Mouse (Mus musculus) urinary bladder, adult 18-20 months (tissue): ENCODE data around the gene Tmprss9.
A peak's percentile ranks its signal among the peaks of the same experiment; 100 is the strongest.

Experiments
- DNase-seq, 2 experiments: peaks; one replicate each; pipeline ENCODE4 v3.0.0; 2022; ENCODE audit warnings: low spot score in 2 of 2, mixed read lengths in 2 of 2

Gene Tmprss9

DNA sequence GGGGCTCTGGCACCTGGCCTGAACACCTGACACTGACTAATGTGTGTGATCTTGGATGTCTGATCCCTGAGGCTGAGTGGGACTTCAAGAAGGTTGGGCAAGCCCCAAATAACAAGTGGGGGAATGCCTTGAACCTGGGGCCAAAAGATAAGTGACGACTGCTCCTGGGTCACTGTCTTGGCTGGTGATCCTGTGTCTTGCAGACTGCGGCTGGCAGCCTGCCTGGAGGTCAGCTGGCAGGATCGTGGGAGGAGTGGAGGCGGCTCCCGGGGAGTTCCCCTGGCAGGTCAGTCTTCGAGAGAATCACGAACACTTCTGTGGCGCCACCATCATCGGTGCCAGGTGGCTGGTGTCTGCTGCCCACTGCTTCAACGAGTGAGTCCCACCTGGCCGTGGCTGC is 15.5 kb downstream of the Tmprss9 start:
- no peak for DNase-seq

DNA sequence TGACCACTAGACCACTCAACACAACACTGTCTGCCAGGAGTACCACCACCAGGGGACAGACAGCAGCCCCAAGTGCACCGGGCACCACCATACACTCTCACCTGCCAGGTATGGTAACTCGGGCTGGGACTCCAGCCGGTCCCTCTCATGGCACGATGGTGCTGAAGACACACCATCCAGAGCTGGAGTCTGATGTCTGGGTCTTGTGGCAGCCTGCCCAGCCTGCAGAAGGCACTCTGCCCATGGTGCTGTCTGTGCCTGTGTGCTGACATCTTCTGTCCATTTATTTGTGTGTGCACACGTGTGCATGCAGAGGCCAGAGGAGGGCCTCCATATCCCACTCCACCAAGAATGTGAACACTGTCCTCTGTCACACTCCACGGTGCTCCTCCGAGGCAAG is 23.5 kb downstream of the Tmprss9 start:
- no peak for DNase-seq

DNA sequence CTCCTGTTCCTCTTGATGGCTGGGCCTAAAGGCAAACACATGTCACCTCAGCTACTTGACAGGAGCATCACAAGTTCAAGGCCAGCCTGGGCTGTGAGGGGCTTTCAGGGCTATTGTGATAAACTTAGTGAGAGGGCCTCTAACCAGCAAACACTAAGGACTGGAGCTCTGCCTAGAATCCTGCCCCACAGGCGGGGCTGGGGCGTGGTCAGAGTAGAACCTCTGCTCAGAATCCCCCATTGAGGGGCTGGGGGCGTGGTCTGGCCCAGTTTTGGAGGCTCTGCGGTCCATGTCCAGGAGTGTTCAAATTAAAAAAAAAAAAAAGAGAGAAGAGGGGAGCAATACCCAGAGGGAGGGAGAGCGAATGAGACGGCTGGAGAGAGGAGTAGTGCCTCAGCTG is 24.0 kb downstream of the Tmprss9 start:
- DNase-seq: no peak

DNA sequence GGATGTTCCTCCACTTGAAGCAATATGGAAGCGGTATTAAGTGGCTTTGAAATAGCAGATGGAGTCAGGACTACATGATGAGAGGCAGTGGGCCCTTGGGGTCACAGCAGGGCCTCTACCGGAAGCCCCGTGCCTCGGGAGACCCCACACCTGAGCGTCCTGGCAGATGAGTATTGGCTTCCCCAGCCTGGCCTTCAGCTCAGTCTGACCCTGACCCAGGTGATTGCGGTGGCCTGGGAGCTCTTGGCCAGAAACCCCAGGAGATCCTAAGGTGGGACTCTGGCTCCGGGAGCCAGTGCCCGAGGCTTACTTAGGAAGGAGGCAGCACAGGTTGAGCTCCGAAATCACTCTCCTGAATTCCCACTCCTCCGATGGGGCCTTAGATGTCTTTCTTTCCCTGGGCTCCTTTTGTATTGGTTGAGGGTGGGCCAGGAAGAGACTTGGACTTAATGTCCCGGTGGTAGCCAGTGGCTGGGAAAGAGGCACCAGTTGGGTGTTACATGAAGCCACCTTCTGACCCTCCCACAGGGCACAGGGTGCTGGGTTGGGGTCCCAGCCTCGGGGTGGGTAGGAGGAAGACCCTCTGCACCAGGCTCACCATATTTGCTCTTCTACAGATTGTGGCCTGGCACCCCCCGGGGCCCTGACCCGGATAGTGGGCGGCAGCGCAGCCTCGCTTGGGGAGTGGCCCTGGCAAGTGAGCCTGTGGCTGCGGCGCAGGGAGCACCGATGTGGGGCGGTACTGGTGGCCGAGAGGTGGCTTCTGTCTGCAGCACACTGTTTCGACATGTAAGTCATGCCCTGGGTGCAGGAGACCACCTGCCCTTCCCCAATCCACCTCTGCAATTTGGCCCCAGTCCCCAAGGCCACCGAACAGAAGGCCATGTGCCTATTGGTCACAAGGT is 25.2 kb downstream of the Tmprss9 start:
- no peak for DNase-seq

- DNase-seq: no peak
Measured at GRCm38 (mm10) chr10:80897861-80898510, 26.3 kb downstream of the Tmprss9 start.

DNA sequence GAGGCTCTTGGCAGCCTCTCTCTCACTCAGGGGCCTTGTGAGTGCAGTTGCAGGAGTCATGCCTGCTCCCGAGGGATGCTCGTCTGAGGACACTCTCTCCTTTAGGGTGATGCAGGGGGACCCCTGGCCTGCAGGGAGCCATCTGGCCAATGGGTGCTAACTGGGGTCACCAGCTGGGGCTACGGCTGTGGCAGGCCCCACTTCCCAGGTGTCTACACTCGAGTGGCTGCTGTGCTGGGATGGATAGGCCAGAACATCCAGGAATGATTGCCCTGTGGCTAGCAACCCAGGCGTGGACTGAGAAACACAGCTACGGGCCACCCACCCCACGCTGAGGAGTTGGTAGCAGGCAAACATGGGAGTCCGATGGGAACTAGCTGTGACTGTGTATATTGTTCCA is 27.4 kb downstream of the Tmprss9 start:
- no peak for DNase-seq

DNA sequence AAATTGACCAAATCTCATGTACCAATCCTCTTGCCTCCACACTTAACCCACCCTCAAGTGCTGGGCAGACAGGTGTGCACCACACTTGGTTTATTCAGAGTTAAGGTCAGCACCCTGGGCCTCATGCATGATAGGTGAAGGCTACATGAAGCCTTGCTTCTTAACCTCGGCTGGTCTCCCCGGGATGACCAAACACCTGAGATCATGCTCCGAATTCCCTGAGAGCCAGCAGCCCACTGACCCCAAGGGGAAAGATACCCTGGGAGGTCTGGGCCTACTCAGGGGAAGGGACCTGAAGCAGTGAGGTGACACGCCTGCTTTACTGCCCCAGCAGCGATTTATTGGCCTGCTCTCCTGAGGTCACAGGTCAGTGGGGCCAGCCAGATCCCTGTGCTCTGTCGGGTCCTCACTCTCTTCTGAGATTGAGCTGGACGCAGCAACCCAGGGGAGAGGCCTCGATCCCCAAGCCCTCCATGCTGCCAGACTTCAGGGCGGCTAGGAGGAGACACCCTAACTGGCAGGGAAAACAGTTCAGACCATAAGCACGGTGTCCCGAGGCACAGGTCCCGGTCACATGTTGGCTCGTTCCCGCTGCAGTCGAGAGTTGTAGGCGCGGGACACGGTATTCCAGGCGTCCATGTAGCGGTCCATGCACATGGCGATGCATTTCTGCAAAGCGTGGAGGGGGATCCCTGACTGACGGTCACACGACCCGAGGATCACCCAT is 28.1 kb downstream of the Tmprss9 start:
- no peak for DNase-seq

DNA sequence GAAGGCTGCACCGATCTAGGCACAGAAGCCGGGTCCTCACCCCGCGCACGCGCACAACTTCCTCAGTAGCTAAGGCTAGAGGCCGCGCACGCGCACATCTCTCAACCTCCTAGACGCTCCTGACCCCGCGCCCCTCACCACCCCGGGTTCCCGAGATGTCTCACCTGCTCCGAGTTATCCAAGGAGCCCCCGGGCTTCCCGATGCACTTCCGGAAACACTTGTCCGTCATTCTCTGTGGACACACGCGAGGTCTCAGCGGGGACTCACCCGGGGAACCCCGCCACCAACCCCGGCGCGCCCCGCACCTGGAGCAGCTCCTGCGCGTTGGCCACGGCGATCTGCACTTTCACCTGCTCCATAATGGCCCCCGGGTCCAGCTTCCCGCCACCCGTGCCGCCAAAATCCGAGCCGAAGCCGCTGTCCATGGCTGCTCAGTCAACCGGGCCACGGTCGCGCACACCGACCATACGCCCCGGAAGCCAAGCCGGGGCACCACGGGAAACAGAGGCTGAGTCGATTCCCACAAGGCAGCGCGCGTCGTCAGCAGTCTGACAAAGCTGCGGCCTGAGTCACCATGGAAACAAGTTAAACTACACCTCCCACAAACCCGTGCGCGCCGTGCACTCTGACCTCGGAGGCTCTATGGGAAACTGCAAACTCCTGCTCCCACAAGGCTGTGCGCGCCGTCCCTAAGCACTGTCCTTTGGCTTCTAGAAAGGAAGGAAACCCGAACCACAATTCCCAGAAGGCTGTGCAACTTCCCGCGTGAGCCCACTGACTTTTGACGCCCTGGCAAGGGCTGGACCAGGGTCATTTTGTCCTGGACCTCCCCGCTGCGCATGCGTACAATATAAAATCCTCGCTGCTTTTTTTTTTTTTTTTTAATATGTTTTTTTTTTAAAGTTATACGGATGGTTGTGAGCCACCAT is 28.9 kb downstream of the Tmprss9 start, which contains the start of gene Timm13:
TSS of gene Timm13 (minus strand) at position 652 of the 930 bp plus-strand sequence.
- peak; percentile 84 to 98 for DNase-seq

DNA sequence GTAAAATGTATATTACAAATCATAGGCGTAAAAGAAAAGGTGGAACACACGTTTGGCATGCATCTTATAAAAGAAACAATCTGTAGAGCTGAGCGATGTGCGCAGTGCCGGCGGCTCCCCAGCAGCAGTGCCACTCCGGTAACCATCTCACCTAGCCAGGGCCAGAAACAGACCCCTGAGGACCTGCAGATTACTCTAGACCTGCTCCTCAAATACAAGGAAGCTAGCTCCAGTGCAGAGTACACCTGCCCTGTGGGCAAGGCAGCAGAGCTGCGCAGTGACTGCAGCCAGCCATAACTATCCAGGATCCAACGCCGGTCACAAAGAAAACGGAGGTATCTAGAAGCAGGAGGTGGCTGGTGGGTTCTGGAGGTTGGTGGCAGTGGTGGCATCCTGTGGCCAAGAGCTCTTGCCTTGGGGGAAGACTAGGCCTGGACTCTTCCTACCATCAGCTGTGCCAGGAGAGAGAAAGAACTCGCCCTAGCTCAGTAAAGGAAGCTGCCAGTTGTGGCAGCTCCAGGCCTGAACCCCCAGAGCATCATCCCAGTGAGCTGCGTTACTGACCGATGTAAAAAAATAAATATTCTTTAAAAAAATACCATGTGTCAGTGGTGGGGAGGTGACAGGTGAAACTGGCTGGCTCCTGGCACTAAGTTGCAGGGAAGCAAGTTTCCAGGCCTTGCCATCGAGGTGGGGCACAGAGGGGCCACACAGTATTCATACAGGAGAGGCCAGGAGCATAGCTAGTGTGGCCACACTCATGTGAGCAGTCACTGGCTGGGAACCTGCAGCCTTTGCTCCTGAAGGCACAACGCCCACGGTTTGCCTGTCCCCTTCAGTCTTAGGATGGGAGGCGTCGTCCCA is 30.0 kb downstream of the Tmprss9 start:
- DNase-seq: no peak

DNA sequence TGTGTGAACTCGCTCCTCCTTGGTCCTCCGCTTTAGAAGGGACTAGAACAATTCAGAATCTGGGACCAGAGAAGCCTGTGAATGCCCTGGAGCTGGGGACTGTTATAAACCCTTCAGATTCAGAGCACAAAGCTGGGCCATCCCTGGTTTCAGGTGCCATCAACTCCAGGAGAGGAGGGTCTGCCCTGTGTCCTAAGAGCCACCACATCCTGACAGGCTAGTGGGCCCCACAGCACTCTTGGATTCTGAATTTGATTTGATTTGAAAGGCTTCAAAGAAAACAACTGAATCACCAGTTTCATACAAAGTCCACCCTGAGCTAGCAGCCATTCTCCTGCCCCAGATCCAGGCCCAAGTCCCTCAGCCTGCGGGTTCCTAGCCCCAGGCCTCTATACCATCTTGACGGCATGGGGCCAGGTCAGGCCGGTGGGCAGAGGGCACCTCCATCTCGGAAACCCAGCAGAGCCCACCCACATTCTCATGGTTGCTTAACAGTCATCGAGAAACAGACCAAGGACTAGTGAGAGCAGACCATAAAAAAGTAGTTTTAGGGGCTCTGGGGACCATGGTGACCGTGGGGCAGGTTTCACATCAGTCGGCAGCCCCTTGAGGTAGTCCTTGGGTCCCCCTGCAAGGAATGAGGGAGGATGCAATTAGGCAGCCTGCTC is 30.8 kb downstream of the Tmprss9 start:
- no peak for DNase-seq

- no peak for DNase-seq
Measured at GRCm38 (mm10) chr10:80903282-80903681, 31.6 kb downstream of the Tmprss9 start.

DNA sequence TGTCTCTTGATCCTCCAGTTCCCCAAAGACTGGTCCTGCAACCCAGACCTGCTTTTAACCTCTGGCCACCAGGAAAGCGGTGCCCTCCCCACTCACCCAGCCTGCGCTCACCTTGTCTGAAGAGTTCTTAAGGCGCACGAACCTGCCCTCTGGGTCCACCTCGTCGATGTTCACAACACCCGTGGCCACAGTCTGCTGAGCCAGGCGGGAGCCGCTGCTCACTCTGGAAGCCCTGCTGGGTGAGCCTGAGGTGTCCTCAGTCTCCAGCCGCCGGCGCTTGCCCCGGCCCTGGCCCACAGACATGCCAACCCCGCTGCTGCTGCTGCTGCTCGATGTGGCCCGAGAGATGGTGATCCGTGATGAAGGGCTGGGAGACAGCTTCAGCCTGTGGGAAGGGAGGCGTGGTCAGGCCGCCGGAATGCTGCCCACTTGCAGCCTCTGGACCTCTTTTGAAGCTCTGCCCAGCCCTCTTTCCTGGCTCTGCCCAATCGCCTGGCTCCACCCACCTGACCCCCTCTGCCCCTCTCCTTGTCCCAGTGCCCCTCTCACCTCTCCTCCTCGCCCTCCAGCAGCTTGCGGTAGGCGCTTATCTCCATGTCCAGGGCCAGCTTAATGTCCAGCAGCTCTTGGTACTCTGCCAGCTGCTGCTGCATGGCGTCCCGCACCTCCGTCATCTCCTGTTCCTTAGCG is 32.5 kb downstream of the Tmprss9 start:
- DNase-seq: no peak

- DNase-seq: no peak
Measured at GRCm38 (mm10) chr10:80904709-80905108, 33.1 kb downstream of the Tmprss9 start.

GRCm38 (mm10) chr10:80909375-80910162 is 37.9 kb downstream of the Tmprss9 start:
- no peak for DNase-seq

- no peak for DNase-seq
Measured at GRCm38 (mm10) chr10:80911354-80911753, 39.7 kb downstream of the Tmprss9 start.

DNA sequence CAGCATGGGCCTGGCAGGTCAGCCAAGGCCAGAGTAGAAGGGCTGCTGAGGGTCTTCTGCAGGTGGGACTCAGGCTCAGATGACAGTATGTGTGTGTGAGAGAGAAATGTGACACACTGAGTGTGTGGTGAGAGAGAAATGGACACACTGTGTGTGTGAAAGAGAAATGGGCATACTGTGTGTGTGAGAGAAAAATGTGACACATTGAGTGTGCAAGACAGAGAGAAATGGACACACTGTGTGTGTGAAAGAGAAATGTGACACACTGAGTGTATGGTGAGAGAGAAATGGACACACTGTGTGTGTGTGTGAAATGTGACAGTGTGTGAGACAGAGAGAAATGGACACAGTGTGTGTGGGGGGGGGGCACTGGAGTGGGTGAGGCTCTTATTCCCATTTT is 40.2 kb downstream of the Tmprss9 start:
- DNase-seq: no peak

GRCm38 (mm10) chr10:80913364-80914011 is 41.8 kb downstream of the Tmprss9 start:
- no peak for DNase-seq

GRCm38 (mm10) chr10:80914253-80914656 is 42.6 kb downstream of the Tmprss9 start:
- no peak for DNase-seq
